Mouse (Mus musculus): ENCODE data around the gene Npnt. TPM values are rescaled to one million over a fixed set of nuclear protein-coding genes. Genes with fewer than 3 reads are reported as not detected.

Gene Npnt
- total and polyA plus RNA-seq, 2 experiments from 2014 or later, result 9.0 to 14.3 TPM

DNA sequence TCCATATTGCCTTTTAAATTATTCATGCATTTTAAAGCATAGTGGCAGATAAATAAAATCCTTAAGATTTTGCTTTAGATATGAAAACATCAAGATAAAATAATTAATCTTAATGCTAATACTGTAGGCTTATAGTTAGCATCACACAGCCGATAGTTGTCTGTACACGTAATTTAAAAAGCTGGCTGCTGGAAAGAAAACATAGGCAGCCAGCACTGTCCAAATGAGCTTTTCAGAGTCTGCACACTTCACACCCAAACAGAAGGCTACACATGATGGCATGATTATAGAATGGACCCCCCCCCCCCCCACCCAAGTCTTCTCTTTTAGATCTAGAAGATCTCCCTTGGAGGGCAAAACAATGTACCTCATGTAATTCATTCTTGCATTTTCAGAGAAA is 31.9 kb upstream of the Npnt start:
- WGBS, result 58% methylated on average over 2 of the region's 2 CpGs

DNA sequence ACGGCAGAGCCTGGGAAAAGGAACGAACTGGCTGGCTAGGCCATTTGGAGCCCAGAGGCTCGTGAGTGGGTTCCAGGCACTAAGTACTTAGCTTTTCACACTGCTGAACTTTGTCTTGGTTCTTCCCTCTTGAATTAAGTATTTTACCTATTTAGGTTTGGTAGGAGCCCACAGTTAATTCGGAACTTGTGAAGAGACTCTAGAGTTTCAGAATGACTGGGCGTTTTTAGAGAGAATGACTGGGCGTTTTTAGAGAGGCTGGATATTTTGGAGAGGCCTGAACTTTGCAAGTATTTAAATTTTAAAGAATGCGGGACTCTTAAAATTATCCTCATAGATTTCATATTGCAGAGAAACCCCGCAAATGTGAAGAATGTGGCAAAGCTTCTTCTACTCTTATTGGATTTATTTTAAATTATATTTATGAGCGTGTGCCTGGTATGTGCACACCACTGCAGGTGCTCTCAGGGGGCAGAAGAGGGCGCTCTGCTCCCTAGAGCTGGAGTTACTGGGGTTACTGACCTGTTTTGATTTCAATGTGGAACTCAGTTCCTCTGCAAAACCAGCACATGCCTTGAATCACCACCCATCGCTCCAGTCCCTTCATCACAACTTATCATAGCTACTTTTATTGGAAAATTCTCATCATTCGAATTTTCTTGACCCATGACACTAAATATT is 29.8 kb upstream of the Npnt start:
- H3K4me1 ChIP-seq (ENCODE audit: insufficient read depth), result no peaks in the 10 kb centered on the region
- H3K36me3 ChIP-seq (ENCODE audit: insufficient read depth), result no peaks in the 10 kb centered on the region; the same call in 1 of the 2 replicates
- ATAC-seq, result no peak
- no peak overlapping the region for H3K4me3 ChIP-seq (ENCODE audit: low read depth, low read length)
- H3K4me2 ChIP-seq (ENCODE audit: low read depth), result no peak overlapping the region
- H3K27ac ChIP-seq (ENCODE audit: low read depth, low read length), result no peak overlapping the region
- no peak for TF ChIP-seq CTCF (IDR thresholded peaks at IDR 0.05; ENCODE audit: low read depth)
- H3K9me3 ChIP-seq (ENCODE audit: low read length), result no peaks in the 10 kb centered on the region
- no peak overlapping the region for H3K9ac ChIP-seq
- 94% methylated on average over 12 of the region's 12 CpGs for WGBS
- DNase-seq, result no peak
- no peaks in the 10 kb centered on the region for H3K27me3 ChIP-seq (ENCODE audit: insufficient read depth, low read length)

More for the DNA sequence above, 31.9 kb upstream of the Npnt start:
- Histone ChIP-seq H3K4me2 (ENCODE audit: low read depth) (no peak overlapping the region), H3K36me3 (ENCODE audit: insufficient read depth) (no peaks in the 10 kb centered on the region; the same call in 1 of the 2 replicates), H3K4me3 (ENCODE audit: low read depth, low read length) (no peak overlapping the region), H3K27ac (ENCODE audit: low read depth, low read length) (no peak overlapping the region), H3K4me1 (ENCODE audit: insufficient read depth) (no peaks in the 10 kb centered on the region), H3K9ac (no peak overlapping the region), H3K27me3 (ENCODE audit: insufficient read depth, low read length) (no peaks in the 10 kb centered on the region), H3K9me3 (ENCODE audit: low read length) (no peaks in the 10 kb centered on the region)
- no peak for TF ChIP-seq CTCF (IDR thresholded peaks at IDR 0.05; ENCODE audit: low read depth)
- peak; percentile 51; the same call in 1 of the 2 replicates for ATAC-seq
- DNase-seq, result no peak

DNA sequence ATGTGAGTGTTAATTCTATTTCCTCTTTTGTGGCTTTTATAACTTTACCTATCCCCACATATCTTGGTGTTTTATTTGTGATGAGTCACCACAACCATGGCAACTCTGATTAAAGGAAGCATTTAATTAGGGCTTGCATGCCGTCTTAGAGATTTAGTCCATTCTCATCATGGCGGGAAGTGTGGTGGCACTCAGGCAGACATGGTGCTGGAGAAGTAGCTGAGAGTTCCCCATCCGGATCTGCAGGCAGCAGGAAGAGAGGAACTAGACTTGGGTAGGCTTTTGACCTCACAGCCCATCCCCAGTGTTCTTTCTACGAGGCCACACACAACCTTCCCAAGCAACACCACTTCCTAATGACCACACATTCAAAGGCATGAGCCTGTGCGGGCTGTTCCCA is 16.2 kb upstream of the Npnt start:
- TF ChIP-seq CTCF (IDR thresholded peaks at IDR 0.05; ENCODE audit: low read depth), result no peak
- Histone ChIP-seq H3K9ac (no peak overlapping the region), H3K9me3 (ENCODE audit: low read length) (no peaks in the 10 kb centered on the region), H3K4me2 (ENCODE audit: low read depth) (no peak overlapping the region), H3K36me3 (ENCODE audit: insufficient read depth) (no peaks in the 10 kb centered on the region), H3K4me1 (ENCODE audit: insufficient read depth) (no peaks in the 10 kb centered on the region), H3K27ac (ENCODE audit: low read depth, low read length) (no peak overlapping the region), H3K27me3 (ENCODE audit: insufficient read depth, low read length) (no peaks in the 10 kb centered on the region), H3K4me3 (ENCODE audit: low read depth, low read length) (no peak overlapping the region)
- DNase-seq (no peak), ATAC-seq (no peak)
- 73% methylated on average over 5 of the region's 5 CpGs for WGBS

DNA sequence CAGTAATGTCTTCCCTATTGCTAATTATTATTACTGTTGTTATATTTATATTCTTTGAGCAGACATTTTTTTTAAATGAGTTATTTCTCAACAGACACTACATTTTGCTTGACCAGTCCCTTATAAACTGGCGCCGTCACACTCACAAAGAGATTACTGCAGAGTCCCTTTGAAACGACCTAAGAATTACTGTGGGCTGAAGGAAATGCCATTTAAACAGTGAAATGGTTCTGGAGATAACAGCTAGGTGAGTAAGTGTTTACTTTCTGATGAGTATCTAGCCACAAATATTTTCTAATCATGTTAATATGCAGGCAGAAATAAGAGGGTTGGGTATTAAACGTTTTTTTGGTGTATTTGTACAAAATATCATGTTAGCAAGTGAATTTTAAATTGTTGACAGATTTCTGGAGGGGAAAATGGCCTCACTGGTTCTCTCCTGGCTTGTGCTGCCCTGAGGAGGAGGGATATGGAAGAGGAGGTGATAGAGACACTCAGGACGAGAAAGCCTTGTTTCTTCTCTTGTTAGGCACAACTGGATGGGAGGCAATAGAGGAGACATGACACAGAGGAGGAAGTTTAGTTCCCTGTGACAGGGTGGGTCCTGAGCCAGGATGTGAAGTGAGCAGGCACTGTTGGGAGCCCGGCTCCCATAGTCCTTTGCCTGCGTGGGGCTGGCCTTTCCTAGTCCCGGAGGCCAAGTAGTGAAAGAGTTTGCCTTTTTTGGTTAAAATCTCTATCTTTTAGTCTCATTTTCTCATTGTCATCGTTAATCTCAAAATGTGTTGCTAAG is 14.8 kb upstream of the Npnt start:
- Histone ChIP-seq H3K4me3 (ENCODE audit: low read depth, low read length) (no peak overlapping the region), H3K9me3 (ENCODE audit: low read length) (no peaks in the 10 kb centered on the region), H3K27me3 (ENCODE audit: insufficient read depth, low read length) (no peaks in the 10 kb centered on the region), H3K4me1 (ENCODE audit: insufficient read depth) (no peaks in the 10 kb centered on the region), H3K9ac (no peak overlapping the region), H3K4me2 (ENCODE audit: low read depth) (no peak overlapping the region), H3K36me3 (ENCODE audit: insufficient read depth) (no peaks in the 10 kb centered on the region), H3K27ac (ENCODE audit: low read depth, low read length) (no peak overlapping the region)
- ATAC-seq, result no peak
- TF ChIP-seq CTCF (IDR thresholded peaks at IDR 0.05; ENCODE audit: low read depth), result no peak
- no peak for DNase-seq
- WGBS, result 76% methylated on average over 9 of the region's 9 CpGs

DNA sequence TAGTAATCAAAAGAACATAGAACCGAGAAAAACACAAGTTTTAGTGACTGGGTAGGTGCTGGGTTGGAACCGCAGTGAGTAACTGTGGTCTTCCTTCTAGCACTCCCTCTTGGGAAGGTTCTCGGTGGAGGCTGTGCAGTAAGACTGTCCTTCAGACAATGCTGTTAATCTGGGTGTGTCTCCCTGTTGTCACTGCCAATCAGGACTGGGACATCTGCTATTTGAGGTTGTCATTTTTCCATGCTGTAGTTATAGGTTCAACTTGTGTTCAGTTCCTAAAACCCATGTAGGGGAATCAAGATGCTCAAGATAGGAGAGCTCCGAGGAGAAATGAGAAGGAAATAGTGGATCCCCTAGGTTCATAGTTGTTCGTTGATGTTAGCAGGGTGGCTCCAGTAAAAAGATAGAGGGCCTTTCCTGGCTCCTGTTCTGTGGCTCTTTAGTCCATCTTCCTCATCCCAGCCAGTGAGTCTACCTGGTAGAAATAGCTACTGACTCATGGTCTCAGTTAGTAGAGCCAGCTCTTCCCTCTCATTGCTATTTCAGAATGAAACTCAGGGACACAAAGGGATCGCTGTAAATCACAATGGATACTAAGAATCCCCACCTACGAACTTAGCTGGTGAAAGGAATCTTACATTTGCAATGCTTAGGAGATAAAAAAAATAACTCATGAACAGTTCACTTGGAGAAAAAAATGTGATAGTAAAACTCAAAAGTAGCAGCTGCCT is 12.7 kb upstream of the Npnt start:
- ATAC-seq (no peak), DNase-seq (no peak)
- Histone ChIP-seq H3K4me3 (ENCODE audit: low read depth, low read length) (no peak overlapping the region), H3K9me3 (ENCODE audit: low read length) (no peaks in the 10 kb centered on the region), H3K9ac (no peak overlapping the region), H3K4me1 (ENCODE audit: insufficient read depth) (no peaks in the 10 kb centered on the region), H3K27me3 (ENCODE audit: insufficient read depth, low read length) (no peaks in the 10 kb centered on the region), H3K36me3 (ENCODE audit: insufficient read depth) (no peaks in the 10 kb centered on the region), H3K4me2 (ENCODE audit: low read depth) (no peak overlapping the region), H3K27ac (ENCODE audit: low read depth, low read length) (no peak overlapping the region)
- no peak for TF ChIP-seq CTCF (IDR thresholded peaks at IDR 0.05; ENCODE audit: low read depth)
- 87% methylated on average over 7 of the region's 7 CpGs for WGBS

DNA sequence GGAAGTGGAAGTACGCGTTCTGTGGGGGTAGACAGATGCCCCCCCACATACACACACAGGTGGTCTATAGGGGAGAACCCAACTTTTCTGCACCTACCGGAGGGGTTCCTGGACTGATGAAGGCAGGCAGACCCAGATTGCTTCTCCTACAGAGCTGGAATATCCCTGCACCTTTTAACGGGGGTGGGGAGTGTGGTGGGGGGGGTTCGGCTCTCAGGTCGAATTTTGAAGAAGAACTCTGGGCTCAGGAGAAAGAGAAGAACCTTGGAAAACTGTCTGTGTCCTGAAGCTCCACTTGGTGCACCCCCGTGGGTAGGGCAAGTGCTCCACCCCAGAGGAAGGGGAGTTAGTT is 414 bp upstream of the Npnt start:
- no peak for ATAC-seq
- WGBS, result 8% methylated on average over 7 of the region's 7 CpGs
- Histone ChIP-seq H3K27ac (ENCODE audit: low read depth, low read length) (no peak overlapping the region), H3K9me3 (ENCODE audit: low read length) (no peaks in the 10 kb centered on the region), H3K4me1 (ENCODE audit: insufficient read depth) (no peaks in the 10 kb centered on the region), H3K9ac (peak overlapping the region; percentile 56), H3K4me3 (ENCODE audit: low read depth, low read length) (peak overlapping the region; percentile 65), H3K27me3 (ENCODE audit: insufficient read depth, low read length) (no peaks in the 10 kb centered on the region), H3K4me2 (ENCODE audit: low read depth) (peak overlapping the region; percentile 94), H3K36me3 (ENCODE audit: insufficient read depth) (no peaks in the 10 kb centered on the region)
- no peak for DNase-seq
- TF ChIP-seq CTCF (IDR thresholded peaks at IDR 0.05; ENCODE audit: low read depth), result no peak

DNA sequence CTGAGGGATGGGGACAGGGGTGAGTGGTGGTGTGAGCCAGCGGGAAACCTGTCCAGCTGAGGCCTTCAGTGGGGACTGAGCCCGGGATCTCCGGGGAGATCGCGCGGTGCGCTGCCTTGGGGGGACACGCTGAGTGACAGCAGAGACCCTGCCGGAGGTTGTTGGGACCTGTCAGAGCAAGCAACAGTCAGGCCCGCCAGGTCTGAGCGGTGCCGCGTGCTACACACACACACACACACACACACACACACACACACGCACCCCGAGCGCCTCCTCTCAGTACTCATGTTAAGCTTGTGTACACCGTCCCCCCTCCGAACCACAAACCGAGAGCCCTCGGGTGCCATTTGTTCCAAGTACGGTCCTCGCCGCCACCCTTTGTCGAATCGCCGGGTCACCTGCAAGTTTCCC is 706 bp downstream of the Npnt start:
- H3K9ac ChIP-seq, result peak overlapping the region; percentile 56
- no peaks in the 10 kb centered on the region for H3K4me1 ChIP-seq (ENCODE audit: insufficient read depth)
- H3K9me3 ChIP-seq (ENCODE audit: low read length), result no peaks in the 10 kb centered on the region
- ATAC-seq (peak; percentile 79), DNase-seq (peak; percentile 50)
- no peaks in the 10 kb centered on the region for H3K27me3 ChIP-seq (ENCODE audit: insufficient read depth, low read length)
- H3K27ac ChIP-seq (ENCODE audit: low read depth, low read length), result no peak overlapping the region
- H3K4me2 ChIP-seq (ENCODE audit: low read depth), result peak overlapping the region; percentile 94
- 1% methylated on average over 23 of the region's 26 CpGs for WGBS
- peak overlapping the region; percentile 65 for H3K4me3 ChIP-seq (ENCODE audit: low read depth, low read length)
- no peaks in the 10 kb centered on the region for H3K36me3 ChIP-seq (ENCODE audit: insufficient read depth)
- no peak for TF ChIP-seq CTCF (IDR thresholded peaks at IDR 0.05; ENCODE audit: low read depth)

Measured in forebrain, postnatal 0 days (tissue).